Mouse (Mus musculus): ENCODE results near the gene Zfp513. TPM values are rescaled to one million over a fixed set of nuclear protein-coding genes. Genes with fewer than 3 reads are reported as not detected.

Zfp513 gene
- polyA plus RNA-seq, 1 experiment = 35.0 TPM

GRCm38 (mm10) chr5:31181183-31181770 is 20.8 kb downstream of the Zfp513 start:
- no peak for DNase-seq (ENCODE audit: low read depth, low spot score)
- 90% methylated on average over 9 of the region's 9 CpGs for WGBS

GRCm38 (mm10) chr5:31179766-31180630 is 22.1 kb downstream of the Zfp513 start, which contains the start of the genes Gm29609 and Gtf3c2:
TSS of gene Gm29609 (minus strand) at chr5:31179911.
TSS of gene Gtf3c2 (minus strand) at chr5:31180144.
- peak; percentile 78 for DNase-seq (ENCODE audit: low read depth, low spot score)
- WGBS = under 1% methylated on average over 59 of the region's 59 CpGs

GRCm38 (mm10) chr5:31179301-31179765 is 22.8 kb downstream of the Zfp513 start:
- DNase-seq (ENCODE audit: low read depth, low spot score) = no peak
- WGBS = under 1% methylated on average over 25 of the region's 25 CpGs

- 87% methylated on average over 4 of the region's 4 CpGs for WGBS
- DNase-seq (ENCODE audit: low read depth, low spot score) = no peak
Observed at GRCm38 (mm10) chr5:31168630-31169029, 33.5 kb downstream of the Zfp513 start.

GRCm38 (mm10) chr5:31164878-31165277 is 37.2 kb downstream of the Zfp513 start:
- 96% methylated on average over 1 of the region's 1 CpGs for WGBS
- no peak for DNase-seq (ENCODE audit: low read depth, low spot score)

GRCm38 (mm10) chr5:31162462-31162861 is 39.6 kb downstream of the Zfp513 start:
- peak; percentile 53 for DNase-seq (ENCODE audit: low read depth, low spot score)

DNA sequence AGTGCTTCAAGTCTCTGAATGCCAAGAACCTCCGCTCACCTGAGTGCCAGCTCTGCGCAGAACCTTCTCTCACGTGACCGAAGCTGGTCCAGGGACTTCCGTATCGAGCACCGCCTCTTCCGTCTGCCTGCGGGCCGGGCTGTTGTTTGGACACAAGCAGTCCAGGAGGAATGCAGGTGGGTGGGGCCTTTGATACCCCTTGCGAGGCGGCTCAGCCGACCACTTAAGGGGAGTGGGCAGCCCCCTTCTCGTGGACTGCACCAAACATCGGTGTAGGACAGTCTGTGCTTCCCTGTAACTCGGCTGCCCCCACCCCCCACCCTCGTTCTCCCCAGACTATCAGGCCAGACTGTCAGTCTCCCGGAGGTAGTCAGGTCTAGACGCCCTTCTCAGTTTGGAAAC is 48.0 kb downstream of the Zfp513 start, which contains the start of gene Mpv17:
Gene Mpv17, minus strand, starts transcription at position 100 of the 402 bp plus-strand sequence.
- WGBS = under 1% methylated on average over 19 of the region's 19 CpGs
- peak; percentile 75 for DNase-seq (ENCODE audit: low read depth, low spot score)

GRCm38 (mm10) chr5:31153516-31154151 is 48.5 kb downstream of the Zfp513 start:
- no peak for DNase-seq (ENCODE audit: low read depth, low spot score)
- 17% methylated on average over 6 of the region's 6 CpGs for WGBS

GRCm38 (mm10) chr5:31151746-31152145 is 50.4 kb downstream of the Zfp513 start:
- 62% methylated on average over 3 of the region's 3 CpGs for WGBS
- no peak for DNase-seq (ENCODE audit: low read depth, low spot score)

DNA sequence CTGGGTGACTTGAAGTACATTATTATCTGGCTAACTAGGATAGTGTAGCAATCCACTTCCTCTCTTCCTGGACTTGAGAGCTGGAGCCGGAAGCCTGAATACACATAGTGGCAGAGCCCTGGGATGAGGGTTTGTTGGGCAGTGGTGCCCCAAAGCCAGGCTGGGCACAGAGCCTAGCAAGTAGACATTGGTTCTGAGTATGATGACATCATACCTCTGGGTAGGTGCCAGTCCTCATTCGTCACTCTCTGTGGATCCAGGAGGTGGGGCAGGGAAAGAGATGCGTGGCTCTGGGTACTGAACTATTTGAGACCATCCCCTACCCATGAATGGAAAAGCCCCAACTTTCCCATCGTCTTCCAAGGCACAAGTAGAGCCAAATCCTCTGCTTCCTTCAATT is 52.3 kb downstream of the Zfp513 start:
- DNase-seq (ENCODE audit: low read depth, low spot score) = no peak
- 75% methylated on average over 4 of the region's 4 CpGs for WGBS

Other genes starting within 250 kb of the Zfp513 start
- 386 and 408 TPM in 2 replicates for gene Preb, start 241.9 kb downstream of the Zfp513 start, polyA plus RNA-seq (2012; rRNA removed)
- gene Tcf23, start 233.6 kb downstream of the Zfp513 start, polyA plus RNA-seq (2012; rRNA removed) = 0.33 and 0.62 TPM in 2 replicates
- gene Atraid, start 154.0 kb downstream of the Zfp513 start, polyA plus RNA-seq (2012; rRNA removed) = 92.9 and 98.2 TPM in 2 replicates
- 73.4 and 107 TPM in 2 replicates for gene Slc5a6, start 153.4 kb downstream of the Zfp513 start, polyA plus RNA-seq (2012; rRNA removed)
- 15.1 and 21.2 TPM in 2 replicates for gene Cad, start 147.5 kb downstream of the Zfp513 start, polyA plus RNA-seq (2012; rRNA removed)
- not detected in 2 replicates for gene Dnajc5g, start 96.0 kb downstream of the Zfp513 start, polyA plus RNA-seq (2012; rRNA removed)
- gene Slc30a3, start 94.1 kb downstream of the Zfp513 start, polyA plus RNA-seq (2012; rRNA removed) = 0.14 and 0.16 TPM in 2 replicates
- gene Trim54, start 85.6 kb downstream of the Zfp513 start, polyA plus RNA-seq (2012; rRNA removed) = 0.05 TPM in 1 of 2 replicates, not detected in the other
- not detected in 2 replicates for gene Ucn, start 63.5 kb downstream of the Zfp513 start, polyA plus RNA-seq (2012; rRNA removed)
- gene Mpv17, start 48.1 kb downstream of the Zfp513 start, polyA plus RNA-seq (2012; rRNA removed) = 46.8 and 47.5 TPM in 2 replicates
- 0.38 and 0.71 TPM in 2 replicates for gene Gm29609, start 22.4 kb downstream of the Zfp513 start, polyA plus RNA-seq (2012; rRNA removed)
- gene Gtf3c2, start 22.2 kb downstream of the Zfp513 start, polyA plus RNA-seq (2012; rRNA removed) = 46.9 and 53.6 TPM in 2 replicates
- gene Snx17, start 9.1 kb downstream of the Zfp513 start, polyA plus RNA-seq (2012; rRNA removed) = 73.2 and 81.2 TPM in 2 replicates
- 51.0 and 54.4 TPM in 2 replicates for gene Eif2b4, start 8.9 kb downstream of the Zfp513 start, polyA plus RNA-seq (2012; rRNA removed)
- 47.4 and 58.8 TPM in 2 replicates for gene Ppm1g, start 18.4 kb upstream of the Zfp513 start, polyA plus RNA-seq (2012; rRNA removed)
- gene Nrbp1, start 38.6 kb upstream of the Zfp513 start, polyA plus RNA-seq (2012; rRNA removed) = 143 and 149 TPM in 2 replicates
- not detected in 2 replicates for gene Gm9970, start 38.9 kb upstream of the Zfp513 start, polyA plus RNA-seq (2012; rRNA removed)
- gene Krtcap3, start 49.4 kb upstream of the Zfp513 start, polyA plus RNA-seq (2012; rRNA removed) = 186 and 200 TPM in 2 replicates
- 26.5 and 33.0 TPM in 2 replicates for gene Ift172, start 88.8 kb upstream of the Zfp513 start, polyA plus RNA-seq (2012; rRNA removed)
- gene Fndc4, start 93.8 kb upstream of the Zfp513 start, polyA plus RNA-seq (2012; rRNA removed) = 1.8 and 2.6 TPM in 2 replicates
- 0.15 and 0.26 TPM in 2 replicates for gene Gckr, start 95.1 kb upstream of the Zfp513 start, polyA plus RNA-seq (2012; rRNA removed)

Data from large intestine, adult 2 months (tissue).